Mouse (Mus musculus) T-helper 2 cell (primary cell): ENCODE results near the gene Zfp777.

ENCODE experiments used
- in situ Hi-C: fragments of 300-600 bp; cut with MboI, MseI; formaldehyde crosslinking; loops from one replicate; pipeline ENCODE4 v1.15.1; 2025; ENCODE audit warnings: high pct_unique_total_duplicates

Gene Zfp777

DNA sequence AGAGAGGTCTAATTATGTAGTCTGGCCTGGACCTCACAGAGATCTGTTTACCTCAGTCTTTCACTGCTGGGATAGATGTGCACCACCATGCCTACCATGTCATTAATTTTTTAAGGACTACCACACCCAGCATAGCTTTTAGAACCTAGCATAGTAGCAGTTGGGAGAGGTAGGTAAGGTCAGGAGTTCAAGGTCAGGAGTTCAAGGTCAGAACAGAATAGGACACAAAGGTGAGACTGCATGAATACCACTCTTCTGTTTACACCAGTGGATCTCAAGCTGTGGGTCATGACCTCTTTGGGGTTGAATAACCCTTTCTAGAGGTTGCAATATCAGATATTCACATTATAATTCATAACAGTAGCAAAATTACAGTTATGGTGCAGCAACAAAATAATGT lies 16.1 kb downstream of the Zfp777 start:
- in situ Hi-C loops, result no loop called here

GRCm38 (mm10) chr6:48025905-48026660 lies 22.6 kb downstream of the Zfp777 start:
- in situ Hi-C loops, result no loop called here

DNA sequence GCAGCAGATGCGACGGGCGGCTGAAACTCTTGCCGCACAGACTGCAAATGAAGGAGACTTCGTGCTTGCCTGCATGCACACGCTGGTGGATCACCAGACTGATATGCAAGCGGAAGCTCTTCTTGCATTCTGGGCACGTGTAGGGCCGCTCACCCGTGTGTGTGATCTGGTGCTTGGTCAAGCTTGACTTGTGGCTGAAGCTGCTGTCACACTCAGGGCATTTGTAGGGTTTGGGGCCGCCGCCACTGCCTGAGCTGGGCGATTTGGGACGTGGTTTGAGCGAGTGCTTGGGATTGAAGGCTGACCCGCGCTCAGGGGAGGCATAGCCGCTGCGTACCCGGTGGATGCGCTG lies 23.7 kb downstream of the Zfp777 start:
- in situ Hi-C loops, result no loop called here

DNA sequence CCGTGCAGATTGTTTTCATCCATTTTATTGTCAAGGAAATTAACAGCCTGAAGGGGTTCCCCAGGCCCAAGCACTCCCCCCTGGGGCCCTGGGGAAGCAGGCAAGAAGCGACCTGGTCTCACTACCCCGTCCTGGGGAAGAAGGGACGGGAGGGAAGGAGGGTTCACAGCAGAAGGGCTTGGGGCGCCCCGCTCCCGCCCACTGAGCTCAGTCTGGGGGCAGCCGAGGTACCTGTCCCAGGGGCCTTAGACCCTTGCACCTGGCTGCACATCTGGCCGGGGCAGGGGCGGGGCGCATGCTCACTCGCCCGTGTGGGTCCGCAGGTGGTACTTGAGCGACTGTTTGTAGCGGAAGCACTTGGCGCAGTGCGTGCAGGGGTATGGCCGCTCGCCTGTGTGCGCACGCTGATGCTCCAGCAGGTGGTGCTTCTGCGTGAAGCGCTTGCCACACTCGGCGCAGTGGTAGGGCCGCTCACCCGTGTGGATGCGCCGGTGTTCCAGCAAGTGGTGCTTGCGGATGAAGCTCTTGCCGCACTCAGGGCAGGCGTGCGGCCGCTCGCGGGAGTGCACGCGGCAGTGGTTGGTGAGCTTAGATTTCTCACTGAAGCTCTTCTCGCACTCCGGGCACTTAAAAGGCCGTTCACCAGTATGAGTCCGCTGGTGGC lies 24.2 kb downstream of the Zfp777 start:
- in situ Hi-C loops, result no loop called here

- in situ Hi-C loops, result no loop called here
These were observed 26.0 kb downstream of the Zfp777 start for GRCm38 (mm10) chr6:48022672-48023071.

DNA sequence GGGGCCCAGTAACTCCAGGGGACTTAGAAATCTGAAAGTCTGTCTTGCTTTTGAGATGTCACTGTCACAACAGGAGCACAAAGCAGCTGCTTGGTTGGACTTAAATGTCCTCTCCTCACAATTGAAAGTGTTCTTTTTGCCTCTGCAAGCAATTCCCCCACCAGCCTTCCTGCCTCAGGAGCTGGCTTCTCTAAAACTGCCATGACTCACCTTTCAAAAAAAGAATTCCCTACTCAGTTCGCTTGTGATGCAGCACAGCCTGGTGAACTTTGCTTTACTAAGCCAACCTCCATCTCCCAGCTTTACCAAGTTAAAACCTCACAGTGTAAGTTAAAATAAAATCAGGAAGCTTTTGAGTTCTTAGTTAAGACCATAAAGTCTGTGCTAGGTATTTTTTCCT lies 27.0 kb downstream of the Zfp777 start:
- in situ Hi-C loops, result no loop called here

DNA sequence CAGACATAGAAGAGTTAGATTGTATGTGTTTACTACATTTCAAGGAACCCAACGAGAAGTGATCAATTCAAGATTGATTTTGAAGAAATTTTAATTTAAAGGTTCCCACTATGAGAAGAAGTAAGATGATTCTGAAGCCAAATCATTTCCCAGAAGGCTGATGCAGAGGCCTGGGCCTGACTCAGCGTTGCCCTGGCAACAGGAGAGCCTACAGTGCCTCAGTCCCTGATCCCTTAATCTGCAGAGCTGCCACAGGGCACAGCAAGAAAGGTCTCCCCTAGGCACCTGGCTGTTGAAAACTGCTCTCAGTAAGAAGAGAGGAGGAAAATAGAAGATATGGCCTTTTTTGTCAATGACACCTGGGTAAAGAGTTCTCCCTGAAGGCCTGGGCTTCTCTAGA lies 28.7 kb downstream of the Zfp777 start:
- in situ Hi-C loops, result no loop called here

DNA sequence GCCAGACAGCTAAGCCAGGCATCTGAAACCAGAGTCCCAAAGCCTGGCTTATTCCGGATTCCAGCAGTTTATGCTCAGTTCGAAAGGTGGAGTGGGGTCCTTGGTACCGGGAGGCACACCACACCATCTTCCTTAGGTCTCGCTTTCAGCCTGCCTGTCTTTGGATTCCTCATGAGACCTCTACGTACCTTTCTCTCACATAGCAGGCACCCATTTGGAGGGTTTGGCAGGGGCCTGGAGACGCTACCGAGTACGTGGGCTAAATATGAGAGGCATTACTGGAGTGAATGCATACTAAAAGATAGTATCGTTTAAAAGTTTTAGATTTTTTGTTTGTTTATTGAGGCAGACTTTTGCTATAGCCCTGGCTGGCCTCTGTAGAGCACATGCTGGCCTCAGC lies 31.9 kb downstream of the Zfp777 start:
- in situ Hi-C loops, result no loop called here

DNA sequence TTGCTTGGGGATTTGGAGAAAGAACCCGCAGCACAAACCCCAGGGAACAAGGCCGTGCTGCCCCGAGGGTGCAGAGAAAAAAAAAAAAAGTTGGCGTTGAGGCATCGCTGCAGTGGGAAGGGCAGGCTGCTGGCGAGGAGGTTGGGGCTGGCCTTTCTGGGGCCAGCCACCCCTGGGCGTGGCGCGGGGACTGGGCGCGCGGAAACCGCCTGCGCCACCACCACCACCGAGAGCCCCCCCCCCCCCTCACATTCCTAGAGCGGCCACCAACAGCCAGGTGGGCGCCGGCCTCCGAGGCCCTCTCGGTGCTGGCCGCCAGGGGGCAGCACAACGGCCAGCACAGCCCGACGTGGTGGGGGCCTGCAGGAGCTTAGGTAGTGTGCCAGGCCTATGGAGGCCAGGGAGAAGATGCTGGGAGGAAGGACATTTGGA lies 32.6 kb downstream of the Zfp777 start:
- in situ Hi-C loops, result no loop called here

GRCm38 (mm10) chr6:48010727-48011126 lies 38.0 kb downstream of the Zfp777 start:
- in situ Hi-C loops, result no loop called here

- in situ Hi-C loops, result loop anchor here (10.0 kb wide), 1 partner anchor 309 kb away; no protein-coding TSS in a partner anchor
These were observed 53.0 kb downstream of the Zfp777 start for GRCm38 (mm10) chr6:47995661-47996060.

DNA sequence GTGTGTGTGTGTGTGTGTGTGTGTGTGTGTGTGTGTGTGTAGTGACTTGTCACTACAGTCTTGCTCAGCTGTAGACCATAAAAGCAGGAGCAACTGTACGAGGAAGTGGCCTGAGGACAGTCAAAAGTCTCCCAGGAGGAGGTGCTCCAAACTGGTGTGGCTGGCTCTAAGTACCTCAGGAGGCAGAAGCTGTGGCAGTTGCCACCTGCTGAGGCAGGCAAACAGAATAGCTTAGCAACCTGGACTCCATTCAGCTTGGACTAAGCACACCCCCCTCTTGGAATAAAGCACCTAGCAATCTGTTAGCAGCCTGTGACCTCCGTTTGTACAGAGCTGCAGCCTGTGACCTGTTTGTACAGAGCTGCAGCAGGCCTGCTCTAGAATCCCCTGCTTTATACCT lies 64.8 kb downstream of the Zfp777 start:
- in situ Hi-C loops, result no loop called here

DNA sequence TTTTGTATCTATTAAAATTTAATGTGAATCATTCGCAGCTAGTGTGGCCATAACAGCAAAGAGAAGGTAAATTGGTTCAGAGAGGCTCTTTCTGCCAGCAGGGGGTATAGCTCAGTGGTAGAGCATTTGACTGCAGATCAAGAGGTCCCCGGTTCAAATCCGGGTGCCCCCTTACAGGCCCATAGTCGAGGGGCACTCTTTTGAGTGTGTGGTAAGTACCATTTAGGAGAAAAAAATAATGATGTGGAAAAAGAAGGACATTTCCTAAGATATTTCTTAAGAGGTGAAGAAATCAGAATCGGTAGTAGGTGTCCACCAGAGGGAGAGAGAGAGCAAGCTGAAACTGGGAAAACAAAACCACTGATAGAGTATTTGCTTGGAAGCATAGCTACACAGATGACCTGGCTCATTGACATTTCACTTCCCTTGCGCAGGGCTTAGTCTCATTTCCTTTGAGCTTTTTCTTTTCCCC lies 69.8 kb downstream of the Zfp777 start:
- in situ Hi-C loops, result no loop called here

DNA sequence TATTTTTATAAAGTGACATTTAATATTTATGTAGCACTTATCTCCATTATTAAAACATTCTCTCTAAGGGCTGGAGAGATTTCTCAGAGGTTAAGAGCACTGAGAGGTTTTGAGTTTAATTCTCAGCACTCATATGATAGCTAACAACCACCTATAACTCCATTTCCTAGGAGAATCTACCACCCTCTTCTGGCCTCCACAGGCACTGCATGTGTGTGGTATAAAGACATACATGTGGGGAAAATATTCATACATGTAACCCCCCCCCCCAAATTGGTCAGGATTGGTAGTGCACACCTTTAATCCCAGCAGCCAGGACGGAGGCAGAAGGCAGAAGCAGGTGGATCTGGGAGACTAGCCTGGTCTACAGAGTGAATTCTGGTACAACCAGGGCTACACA lies 74.1 kb downstream of the Zfp777 start:
- in situ Hi-C loops, result no loop called here
